ENCODE assay signal across 8 mouse cellular contexts in the genomic region with DNA sequence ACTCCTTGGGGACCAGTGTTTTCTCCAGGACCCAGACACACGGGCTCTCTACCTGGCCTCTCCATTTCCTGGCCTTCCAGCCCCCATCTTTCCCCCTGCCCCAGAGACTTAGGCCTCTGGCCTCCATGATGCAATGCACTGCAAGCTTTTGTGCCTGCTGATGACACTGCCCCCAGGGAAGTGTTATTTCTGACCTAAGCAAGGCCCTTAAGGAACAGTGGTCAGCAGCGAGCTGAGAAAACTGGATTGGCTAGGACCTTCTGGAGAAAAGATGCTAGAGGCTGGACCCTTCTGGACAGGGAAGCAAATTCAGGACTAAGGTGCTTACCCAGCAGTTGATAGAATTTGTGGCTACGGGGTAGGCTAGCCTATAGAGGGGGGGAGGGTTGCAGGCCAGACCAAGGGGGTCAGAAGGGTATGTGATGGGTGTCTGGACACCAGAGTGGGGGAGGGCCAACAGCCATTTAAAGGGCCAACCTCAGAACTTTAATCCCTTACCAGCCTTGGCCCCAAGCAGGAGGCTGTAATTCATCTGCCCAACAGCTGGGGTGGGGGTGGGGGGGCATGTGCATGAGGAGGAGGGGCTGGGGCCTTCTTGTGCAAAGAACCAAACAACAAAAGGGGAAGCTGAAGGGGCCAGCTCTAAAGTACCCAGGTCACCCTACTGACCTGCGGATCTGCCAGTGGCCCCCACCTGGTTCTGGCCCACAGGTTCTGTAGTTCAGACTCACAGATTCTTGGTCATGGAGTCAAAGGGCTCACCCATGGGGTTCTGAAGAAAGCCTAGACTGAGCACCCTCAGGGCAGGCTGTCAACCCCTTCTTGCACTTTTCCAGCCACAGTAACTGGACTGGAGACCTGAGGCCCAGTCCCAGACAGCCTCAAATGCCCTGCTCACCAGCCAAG. TPM values are rescaled to one million over a fixed set of nuclear protein-coding genes. Genes with fewer than 3 reads are reported as not detected.
DNase-seq lines count a peak whose midpoint lies in the region; ATAC-seq and TF ChIP-seq lines count a peak whose summit lies in the region.

No protein-coding gene starts in this region.

- 33% methylated on average over 4 of the region's 4 CpGs for WGBS in heart, embryonic 13.5 days
- WGBS in embryonic facial prominence, embryonic 15.5 days = 10% methylated on average over 4 of the region's 4 CpGs
- WGBS in kidney, postnatal 0 days = 14% methylated on average over 4 of the region's 4 CpGs
- 7% methylated on average over 4 of the region's 4 CpGs for WGBS in neural tube, embryonic 13.5 days

- H3K27me3 ChIP-seq in heart, embryonic 13.5 days (replicated peaks) = no peaks in the 10 kb centered on the region
- no peaks in the 10 kb centered on the region for H3K27me3 ChIP-seq in embryonic facial prominence, embryonic 15.5 days
- H3K27me3 ChIP-seq in kidney, postnatal 0 days (ENCODE audit: insufficient read depth, low read length) = no peaks in the 10 kb centered on the region
- no peaks in the 10 kb centered on the region for H3K27me3 ChIP-seq in neural tube, embryonic 13.5 days

- H3K9me3 ChIP-seq in heart, embryonic 13.5 days = no peaks in the 10 kb centered on the region
- H3K9me3 ChIP-seq in ES-E14 (ENCODE audit: control insufficient read depth, insufficient read depth, low read depth, low read length) = no peaks in the 10 kb centered on the region
- no peaks in the 10 kb centered on the region for H3K9me3 ChIP-seq in embryonic facial prominence, embryonic 15.5 days (replicated peaks)
- H3K9me3 ChIP-seq in kidney, postnatal 0 days (replicated peaks; ENCODE audit: low read length) = no peaks in the 10 kb centered on the region
- no peaks in the 10 kb centered on the region for H3K9me3 ChIP-seq in neural tube, embryonic 13.5 days

- H3K27ac ChIP-seq in heart, embryonic 13.5 days (replicated peaks) = peak overlapping the region; percentile 99
- H3K27ac ChIP-seq in ES-E14 (ENCODE audit: insufficient read depth, low read depth, low read length, poor library complexity, severe bottlenecking) = peak overlapping the region; percentile 61; the same call in 1 of the 2 replicates
- H3K27ac ChIP-seq in embryonic facial prominence, embryonic 15.5 days (replicated peaks) = peak overlapping the region; percentile 98
- H3K27ac ChIP-seq in kidney, postnatal 0 days = peak overlapping the region; percentile 99
- H3K27ac ChIP-seq in neural tube, embryonic 13.5 days (replicated peaks) = peak overlapping the region; percentile 100

- H3K9ac ChIP-seq in heart, embryonic 13.5 days = peak overlapping the region; percentile 98
- peak overlapping the region; percentile 56; the same call in 1 of the 2 replicates for H3K9ac ChIP-seq in ES-E14 (ENCODE audit: insufficient read depth, low read depth, low read length, poor library complexity, severe bottlenecking)
- peak overlapping the region; percentile 69 for H3K9ac ChIP-seq in embryonic facial prominence, embryonic 15.5 days
- H3K9ac ChIP-seq in kidney, postnatal 0 days (ENCODE audit: low read depth, low read length) = peak overlapping the region; percentile 90
- peak overlapping the region; percentile 100 for H3K9ac ChIP-seq in neural tube, embryonic 13.5 days

- no peak for TF ChIP-seq CTCF in kidney, postnatal 0 days (IDR thresholded peaks at IDR 0.05; ENCODE audit: low read depth)

- peaks cover 11% of the 10 kb centered on the region for H3K36me3 ChIP-seq in heart, embryonic 13.5 days
- no peaks in the 10 kb centered on the region for H3K36me3 ChIP-seq in ES-E14 (ENCODE audit: control insufficient read depth, insufficient read depth, low read length, poor library complexity, severe bottlenecking)
- 0 out of 2 replicates have a peak, but pooled peaks cover 7% of the 10 kb centered on the region for H3K36me3 ChIP-seq in embryonic facial prominence, embryonic 15.5 days
- H3K36me3 ChIP-seq in kidney, postnatal 0 days (ENCODE audit: insufficient read depth, low read length) = no peaks in the 10 kb centered on the region
- H3K36me3 ChIP-seq in neural tube, embryonic 13.5 days = peaks cover 18% of the 10 kb centered on the region

- ATAC-seq in heart, embryonic 13.5 days (ENCODE audit: extremely low read depth, insufficient number of reproducible peaks, low FRiP score, low TSS enrichment) = no peak
- ATAC-seq in embryonic facial prominence, embryonic 15.5 days (ENCODE audit: insufficient number of reproducible peaks, low FRiP score, low TSS enrichment, low read depth) = no peak
- ATAC-seq in kidney, postnatal 0 days (replicated peaks; ENCODE audit: low FRiP score, low read depth) = no peak
- no peak for ATAC-seq in neural tube, embryonic 13.5 days (ENCODE audit: low read depth)

- no peak for DNase-seq in heart, postnatal 36 days
- no peak for DNase-seq in ES-E14 (ENCODE audit: low read depth, low spot score)
- no peak for DNase-seq in kidney, postnatal 0 days (ENCODE audit: low spot score)
- DNase-seq in testis, postnatal 10 days (ENCODE audit: low spot score) = no peak
- no peak for DNase-seq in left cerebral cortex, postnatal 36 days (ENCODE audit: low spot score in 2 of 2)

- H3K4me2 ChIP-seq in heart, embryonic 13.5 days = peak overlapping the region; percentile 99
- H3K4me2 ChIP-seq in embryonic facial prominence, embryonic 15.5 days (replicated peaks) = peak overlapping the region; percentile 94
- peak overlapping the region; percentile 95 for H3K4me2 ChIP-seq in kidney, postnatal 0 days (ENCODE audit: low read length)
- peak overlapping the region; percentile 96 for H3K4me2 ChIP-seq in neural tube, embryonic 13.5 days

- intact Hi-C loops in heart, postnatal 36 days (cut with DNase I) = loop anchor here (5.0 to 10.0 kb wide), 4 partner anchors 302 to 820 kb away; partner anchors contain the start of genes 0610010K14Rik, Gabarap, Gm21988 and Per1
- intact Hi-C loops in left cerebral cortex, postnatal 36 days (cut with DNase I) = loop anchor here (10.0 kb wide), 1 partner anchor 320 kb away; the partner anchor contains the start of gene Per1

- in situ Hi-C loops in ES-E14 (cut with MboI; ENCODE audit: low sequenced_read_pairs in 2 of 2, unreplicated experiment in 2 of 2) = no loop called here

- H3K4me1 ChIP-seq in heart, embryonic 13.5 days = peaks cover 70% of the 10 kb centered on the region
- H3K4me1 ChIP-seq in ES-E14 (ENCODE audit: control insufficient read depth in 2 of 2, insufficient read depth in 2 of 2, low read length in 2 of 2, poor library complexity in 1 of 2) = peaks cover 7 to 30% of the 10 kb centered on the region in 2 experiments
- peaks cover 75% of the 10 kb centered on the region for H3K4me1 ChIP-seq in embryonic facial prominence, embryonic 15.5 days
- peaks cover 44% of the 10 kb centered on the region for H3K4me1 ChIP-seq in kidney, postnatal 0 days (replicated peaks; ENCODE audit: insufficient read depth, low read length)
- peaks cover 74% of the 10 kb centered on the region for H3K4me1 ChIP-seq in neural tube, embryonic 13.5 days (replicated peaks)

- peak overlapping the region; percentile 85 for H3K4me3 ChIP-seq in heart, embryonic 13.5 days
- H3K4me3 ChIP-seq in ES-E14 (ENCODE audit: insufficient read depth in 1 of 2, low read depth in 1 of 2, low read length in 2 of 2, poor library complexity in 1 of 2, severe bottlenecking in 1 of 2) = peak overlapping the region in 1 of 2 experiments; percentile 74; a peak in 2 of 4 replicates
- H3K4me3 ChIP-seq in embryonic facial prominence, embryonic 15.5 days (replicated peaks) = peak overlapping the region; percentile 68
- peak overlapping the region; percentile 73 for H3K4me3 ChIP-seq in kidney, postnatal 0 days (replicated peaks; ENCODE audit: low read depth, low read length)
- H3K4me3 ChIP-seq in neural tube, embryonic 13.5 days = peak overlapping the region; percentile 90

RNA-seq across cellular contexts. Expression of gene Kdm6b, which starts 1.2 kb away (rescaled TPM):
- 20.9 and 21.6 TPM in 2 replicates for polyA plus RNA-seq in heart, embryonic 13.5 days (2015; fragmentation: Nextera tagmentation; extraction: Ambion mirVana)
- 10 to 100 TPM; 26.1 to 29.1 TPM for total RNA-seq in heart, postnatal 36 days (2021)
- total RNA-seq in ES-E14 (2012; rRNA removed) = 7.9 and 9.4 TPM in 2 replicates
- polyA plus RNA-seq in embryonic facial prominence, embryonic 15.5 days (2015; fragmentation: Nextera tagmentation; extraction: Ambion mirVana) = 35.5 and 37.2 TPM in 2 replicates
- 23.2 and 26.8 TPM in 2 replicates for polyA plus RNA-seq in kidney, postnatal 0 days (2015; fragmentation: Nextera tagmentation; extraction: Ambion mirVana)
- 44.8 and 47.4 TPM in 2 replicates for polyA plus RNA-seq in neural tube, embryonic 13.5 days (2015; fragmentation: Nextera tagmentation; extraction: Ambion mirVana)
- total RNA-seq in left cerebral cortex, postnatal 36 days (2021) = 10 to 100 TPM; 19.9 to 23.9 TPM

RNA-seq across cellular contexts. Expression of gene Tmem88, which starts 16.6 kb away (rescaled TPM):
- 40.0 and 40.5 TPM in 2 replicates for polyA plus RNA-seq in heart, embryonic 13.5 days (2015; fragmentation: Nextera tagmentation; extraction: Ambion mirVana)
- 10 to 100 TPM; 23.3 to 29.6 TPM for total RNA-seq in heart, postnatal 36 days (2021)
- total RNA-seq in ES-E14 (2012; rRNA removed) = 23.9 and 43.3 TPM in 2 replicates
- polyA plus RNA-seq in embryonic facial prominence, embryonic 15.5 days (2015; fragmentation: Nextera tagmentation; extraction: Ambion mirVana) = 19.5 and 20.0 TPM in 2 replicates
- 55.5 and 61.3 TPM in 2 replicates for polyA plus RNA-seq in kidney, postnatal 0 days (2015; fragmentation: Nextera tagmentation; extraction: Ambion mirVana)
- polyA plus RNA-seq in neural tube, embryonic 13.5 days (2015; fragmentation: Nextera tagmentation; extraction: Ambion mirVana) = 7.8 and 8.4 TPM in 2 replicates
- total RNA-seq in left cerebral cortex, postnatal 36 days (2021) = 1 to 10 TPM; 2.9 to 4.7 TPM

RNA-seq across cellular contexts. Expression of gene Cyb5d1, which starts 19.2 kb away (rescaled TPM):
- 21.2 and 21.5 TPM in 2 replicates for polyA plus RNA-seq in heart, embryonic 13.5 days (2015; fragmentation: Nextera tagmentation; extraction: Ambion mirVana)
- total RNA-seq in heart, postnatal 36 days (2021) = 10 to 100 TPM; 29.6 to 31.8 TPM
- total RNA-seq in ES-E14 (2012; rRNA removed) = 18.8 and 29.0 TPM in 2 replicates
- 32.6 and 40.9 TPM in 2 replicates for polyA plus RNA-seq in embryonic facial prominence, embryonic 15.5 days (2015; fragmentation: Nextera tagmentation; extraction: Ambion mirVana)
- polyA plus RNA-seq in kidney, postnatal 0 days (2015; fragmentation: Nextera tagmentation; extraction: Ambion mirVana) = 16.6 and 19.8 TPM in 2 replicates
- polyA plus RNA-seq in neural tube, embryonic 13.5 days (2015; fragmentation: Nextera tagmentation; extraction: Ambion mirVana) = 36.2 and 39.2 TPM in 2 replicates
- total RNA-seq in left cerebral cortex, postnatal 36 days (2021) = 10 to 100 TPM; 36.4 to 43.1 TPM

RNA-seq across cellular contexts. Expression of gene Naa38, which starts 19.4 kb away (rescaled TPM):
- polyA plus RNA-seq in heart, embryonic 13.5 days (2015; fragmentation: Nextera tagmentation; extraction: Ambion mirVana) = 135 and 139 TPM in 2 replicates
- total RNA-seq in heart, postnatal 36 days (2021) = 100 to 1,000 TPM; 101 to 103 TPM
- 191 and 202 TPM in 2 replicates for total RNA-seq in ES-E14 (2012; rRNA removed)
- polyA plus RNA-seq in embryonic facial prominence, embryonic 15.5 days (2015; fragmentation: Nextera tagmentation; extraction: Ambion mirVana) = 150 and 158 TPM in 2 replicates
- 183 and 198 TPM in 2 replicates for polyA plus RNA-seq in kidney, postnatal 0 days (2015; fragmentation: Nextera tagmentation; extraction: Ambion mirVana)
- polyA plus RNA-seq in neural tube, embryonic 13.5 days (2015; fragmentation: Nextera tagmentation; extraction: Ambion mirVana) = 112 and 117 TPM in 2 replicates
- total RNA-seq in left cerebral cortex, postnatal 36 days (2021) = 100 to 1,000 TPM in 1 of 2 experiments, 10 to 100 TPM in 1; 97.9 to 108 TPM

RNA-seq across cellular contexts. Expression of gene Chd3, which starts 45.5 kb away (rescaled TPM):
- polyA plus RNA-seq in heart, embryonic 13.5 days (2015; fragmentation: Nextera tagmentation; extraction: Ambion mirVana) = 18.0 and 18.8 TPM in 2 replicates
- total RNA-seq in heart, postnatal 36 days (2021) = 10 to 100 TPM; 21.8 to 22.8 TPM
- total RNA-seq in ES-E14 (2012; rRNA removed) = 21.6 and 27.0 TPM in 2 replicates
- polyA plus RNA-seq in embryonic facial prominence, embryonic 15.5 days (2015; fragmentation: Nextera tagmentation; extraction: Ambion mirVana) = 88.3 and 91.8 TPM in 2 replicates
- polyA plus RNA-seq in kidney, postnatal 0 days (2015; fragmentation: Nextera tagmentation; extraction: Ambion mirVana) = 38.0 and 42.3 TPM in 2 replicates
- polyA plus RNA-seq in neural tube, embryonic 13.5 days (2015; fragmentation: Nextera tagmentation; extraction: Ambion mirVana) = 82.3 and 84.6 TPM in 2 replicates
- 100 to 1,000 TPM; 421 to 443 TPM for total RNA-seq in left cerebral cortex, postnatal 36 days (2021)
